Mouse (Mus musculus) embryo, embryonic 9.5 days (tissue): ENCODE measurements around the gene Cmc2.
A peak's percentile ranks its signal among the peaks of the same experiment; 100 is the strongest.

Experiments used
- DNase-seq: peaks from one replicate; pipeline ENCODE4 v3.0.0-alpha.2; 2017; ENCODE audit errors: extremely low spot score

The Cmc2 gene

DNA sequence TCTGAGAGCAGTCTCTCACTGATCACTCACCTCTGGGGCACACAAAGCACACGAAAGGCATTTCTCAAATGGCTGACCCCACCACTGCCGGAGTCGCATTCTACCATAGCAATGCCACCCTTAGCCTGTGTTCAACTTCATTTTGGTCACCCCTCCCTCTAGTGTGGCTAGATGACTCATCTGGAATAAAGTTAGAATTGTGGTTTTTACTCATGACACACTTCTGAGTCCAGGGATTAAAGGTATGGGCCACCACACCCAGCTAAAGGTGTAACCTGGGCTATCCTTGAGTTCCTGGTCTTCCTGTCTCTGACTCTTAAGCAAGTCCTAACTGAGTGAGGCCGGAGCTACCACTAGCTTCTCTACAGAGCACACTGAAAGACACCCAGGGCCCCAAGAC, 15.4 kb downstream of the Cmc2 start:
- no peak for DNase-seq

DNA sequence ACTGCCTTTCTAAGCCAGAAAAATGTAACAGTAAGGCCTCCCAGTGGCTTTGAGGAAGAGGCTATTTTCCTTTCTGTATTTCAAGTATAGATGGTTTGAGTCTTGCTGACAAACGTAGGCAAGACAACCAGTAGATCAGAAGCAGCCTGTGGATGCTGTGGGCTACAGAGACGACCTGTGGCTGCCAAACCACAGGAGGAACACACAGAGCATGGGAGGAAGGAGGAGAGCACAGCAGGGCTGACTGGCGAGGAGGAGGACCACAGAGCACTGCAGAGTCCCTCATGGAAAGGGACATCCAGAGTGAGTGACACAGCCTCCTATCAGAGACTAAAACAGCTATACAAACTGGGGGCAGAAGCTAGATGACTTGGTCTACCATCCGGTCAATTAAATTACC, 16.0 kb downstream of the Cmc2 start:
- no peak for DNase-seq

DNA sequence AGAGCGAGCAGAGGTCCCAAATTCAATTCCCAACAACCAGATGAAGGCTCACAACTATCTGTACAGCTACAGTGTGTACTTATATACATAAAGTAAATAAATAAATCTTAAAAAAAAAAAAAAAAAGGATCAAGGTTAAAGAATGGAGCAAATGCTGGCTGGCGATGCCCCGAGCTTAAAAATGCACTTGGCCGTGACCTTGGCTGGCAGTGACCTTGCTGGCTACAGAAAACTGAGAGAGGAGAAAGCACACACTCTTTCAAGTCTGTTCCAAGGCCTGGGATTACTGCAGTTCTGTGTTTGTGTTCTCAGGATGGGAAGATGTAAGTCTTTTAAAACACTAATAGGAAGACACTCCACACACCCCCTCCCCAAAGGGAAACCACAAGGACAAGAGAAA, 16.5 kb downstream of the Cmc2 start:
- DNase-seq, result no peak

DNA sequence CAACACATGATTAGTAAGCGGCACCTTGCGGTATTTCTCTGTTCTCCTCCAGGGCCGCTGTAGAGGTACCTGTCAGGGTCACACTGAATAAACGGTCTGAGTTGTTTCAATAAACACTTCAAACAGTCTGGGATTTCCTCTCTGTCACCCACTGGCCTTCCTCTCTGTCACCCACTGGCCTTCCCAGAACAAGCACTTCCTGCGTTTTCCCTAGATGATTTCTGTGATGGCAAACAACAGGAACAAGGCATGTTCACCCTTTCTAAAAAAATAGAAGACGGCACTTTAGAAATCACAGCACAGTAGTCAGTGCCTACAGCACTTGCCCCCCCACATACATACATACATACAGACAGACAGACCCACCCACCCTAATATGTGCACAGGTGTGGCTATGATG, 25.7 kb downstream of the Cmc2 start:
- no peak for DNase-seq

DNA sequence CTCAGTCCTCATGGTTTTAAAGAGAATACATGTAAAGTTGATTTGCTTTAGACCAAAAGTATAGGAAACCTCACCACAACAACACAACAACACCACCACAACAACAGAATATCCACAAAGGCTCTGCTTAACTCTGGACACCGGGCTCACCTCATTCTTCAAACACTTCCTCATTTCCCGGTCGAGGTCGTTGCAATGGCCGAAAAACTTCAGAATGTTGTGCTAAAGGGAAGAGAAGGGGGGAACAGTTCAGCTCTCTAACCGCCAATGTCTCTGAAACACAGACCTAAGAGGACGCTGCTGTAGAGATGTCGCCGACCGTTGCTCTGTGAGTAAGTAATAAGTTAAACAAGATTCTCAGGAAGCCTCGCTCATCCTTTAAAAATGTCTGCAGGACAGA, 27.3 kb downstream of the Cmc2 start:
- no peak for DNase-seq

DNA sequence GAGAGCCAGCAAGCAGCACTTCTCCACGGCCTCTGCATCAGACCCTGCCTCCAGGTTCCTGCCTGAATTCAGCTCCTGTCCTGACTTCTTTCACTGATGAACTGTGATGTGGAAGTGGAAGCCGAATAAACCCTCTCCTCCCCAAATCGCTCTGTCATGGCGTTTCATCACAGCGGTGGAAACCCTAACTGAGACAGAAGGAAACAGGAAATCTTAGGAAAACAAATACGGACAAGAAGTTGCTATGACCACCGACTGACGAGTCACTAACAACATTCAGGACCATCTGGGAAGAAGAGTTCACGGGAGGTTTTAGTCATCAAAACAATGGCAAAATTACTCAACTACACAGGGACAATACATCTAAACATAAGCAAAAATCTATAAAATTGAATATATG, 28.6 kb downstream of the Cmc2 start:
- no peak for DNase-seq

DNA sequence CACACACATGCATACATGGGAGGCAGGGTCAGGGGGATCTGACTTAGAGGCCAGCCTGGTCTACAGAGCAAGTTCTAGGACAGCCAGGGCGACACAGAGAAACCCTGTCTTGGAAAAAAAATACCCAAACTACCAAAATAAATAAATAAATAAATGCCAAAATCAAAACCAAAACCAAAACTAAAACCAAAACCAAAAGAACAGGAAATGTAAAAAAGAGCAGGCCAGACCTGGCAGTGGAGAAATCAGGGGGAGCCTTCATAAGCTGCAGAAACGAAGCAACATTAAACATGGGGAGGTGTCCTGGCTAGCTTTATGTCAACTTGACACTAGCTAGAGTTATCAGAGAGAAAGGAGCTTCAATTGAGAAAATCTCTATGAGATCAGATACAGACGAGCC, 29.1 kb downstream of the Cmc2 start:
- no peak for DNase-seq

DNA sequence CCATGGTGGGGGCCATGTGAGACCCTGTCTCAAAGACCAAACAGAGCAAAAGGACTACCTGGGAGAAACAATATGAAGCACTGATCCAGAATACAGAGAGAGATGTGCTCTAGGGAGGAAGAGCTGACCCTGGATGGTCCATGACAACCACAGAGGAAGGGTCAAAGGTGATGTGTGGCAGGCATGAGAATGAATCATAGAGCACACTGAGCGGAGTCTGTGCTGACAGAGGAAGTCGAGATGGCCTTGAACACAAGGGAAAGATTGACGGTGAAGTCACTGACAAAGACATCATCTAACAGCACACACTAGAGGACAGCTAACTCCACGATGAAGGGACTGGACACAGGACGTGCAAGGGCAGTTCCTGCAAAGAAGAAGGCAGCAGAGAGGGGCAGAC, 29.8 kb downstream of the Cmc2 start:
- no peak for DNase-seq

DNA sequence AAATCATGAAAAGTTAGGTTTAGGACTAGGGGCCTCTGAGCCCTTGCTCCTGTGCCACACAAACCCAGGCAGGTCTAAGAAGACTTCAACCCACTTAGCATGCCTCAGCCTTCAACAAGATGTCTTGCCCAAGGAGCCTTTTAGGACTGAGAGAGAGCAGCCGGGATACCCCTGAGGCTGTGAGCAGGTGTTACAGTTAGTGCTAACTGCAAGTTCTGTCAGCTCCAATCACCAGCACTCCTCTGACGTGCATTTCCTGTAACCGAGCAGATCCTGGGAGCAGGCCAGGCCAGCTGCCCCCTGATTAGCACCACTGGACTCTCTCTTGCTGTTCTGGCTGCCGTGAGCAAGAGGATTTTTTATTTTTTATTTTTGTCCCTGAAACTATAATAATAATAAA, 33.4 kb downstream of the Cmc2 start:
- DNase-seq, result no peak

DNA sequence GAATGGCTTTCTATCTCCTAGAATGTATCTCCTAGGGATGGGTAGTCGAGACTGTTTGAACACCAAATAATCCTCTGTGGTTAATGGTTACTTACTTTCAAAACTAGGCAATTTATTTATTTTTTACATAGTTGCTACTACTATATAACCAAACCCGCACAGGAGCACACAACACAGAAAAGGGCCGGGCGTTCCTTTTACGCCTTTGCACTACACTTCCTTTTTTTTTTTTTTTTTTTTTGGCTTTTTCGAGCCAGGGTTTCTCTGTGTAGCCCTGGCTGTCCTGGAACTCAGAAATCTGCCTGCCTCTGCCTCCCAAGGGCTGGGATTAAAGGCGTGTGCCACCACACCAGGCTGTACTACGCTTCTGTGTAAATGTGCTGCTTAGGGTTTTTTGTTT, 39.9 kb downstream of the Cmc2 start:
- no peak for DNase-seq

DNA sequence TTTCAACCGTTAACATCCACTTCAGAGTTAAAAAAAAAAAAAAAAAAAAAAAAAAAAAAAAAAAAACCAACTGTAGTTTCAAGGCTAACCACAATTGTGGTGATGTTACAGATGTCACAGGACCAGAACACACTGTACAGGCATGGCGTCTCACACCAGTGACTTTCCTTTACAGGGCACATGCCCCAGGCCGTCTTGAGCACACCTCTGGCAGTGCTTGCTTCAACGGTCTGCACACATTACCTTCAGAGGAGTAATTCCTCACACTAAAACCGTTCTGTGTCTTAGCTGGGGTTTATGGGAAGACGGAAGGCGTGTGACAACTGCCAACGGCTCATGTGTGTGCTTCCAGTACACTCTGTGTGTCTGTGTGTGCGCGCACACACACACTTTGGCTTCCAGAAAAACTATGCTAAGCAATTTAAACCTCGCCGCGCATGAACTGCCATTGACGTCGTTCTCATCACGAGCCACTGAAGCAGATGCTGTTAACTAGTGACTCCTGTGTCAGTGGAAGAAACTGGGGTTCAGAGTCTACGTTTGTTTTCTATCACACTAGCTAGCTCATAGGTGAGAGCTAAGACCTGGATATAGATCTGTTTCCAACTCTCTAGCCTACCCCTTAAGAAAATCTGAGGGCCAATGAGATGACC, 45.3 kb downstream of the Cmc2 start:
- no peak for DNase-seq

DNA sequence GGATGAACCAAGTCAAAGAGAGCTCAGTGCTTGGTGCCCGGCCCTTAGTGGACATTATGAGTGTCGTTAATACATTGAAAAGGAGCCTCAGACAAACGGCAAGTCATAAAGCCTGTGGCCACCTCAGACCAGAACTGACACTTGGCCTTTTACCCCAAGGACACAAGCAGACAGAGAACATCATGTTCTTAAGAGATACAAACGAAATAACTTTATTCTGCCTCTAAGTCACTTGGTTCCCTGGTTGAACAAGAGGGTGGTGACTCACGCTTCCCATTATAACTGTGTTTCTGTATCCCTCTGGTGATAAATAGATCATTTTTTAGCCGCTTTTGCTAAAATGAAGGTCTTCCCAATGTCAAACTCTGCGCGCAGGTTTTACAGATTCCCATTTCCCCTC, 47.3 kb downstream of the Cmc2 start:
- DNase-seq, result no peak

DNA sequence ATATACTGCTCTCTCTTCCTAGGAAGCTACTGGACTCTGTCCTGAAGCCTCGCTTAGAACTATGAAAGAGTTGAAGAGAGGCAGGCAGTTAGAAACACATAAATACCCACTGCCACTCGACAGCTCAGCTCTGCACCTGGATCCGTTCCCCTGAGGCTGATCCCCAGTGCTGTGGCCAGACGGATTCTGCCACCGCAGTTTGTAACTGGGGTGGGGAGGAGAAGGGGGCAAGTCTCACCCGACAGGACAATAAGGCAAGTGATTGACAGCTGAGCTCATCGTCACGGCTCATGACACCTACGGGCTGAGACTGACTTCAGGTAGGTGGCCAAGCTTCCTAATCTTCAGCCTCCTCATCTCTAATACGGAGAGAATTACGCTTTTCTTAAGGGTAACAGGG, 47.7 kb downstream of the Cmc2 start:
- DNase-seq, result no peak

DNA sequence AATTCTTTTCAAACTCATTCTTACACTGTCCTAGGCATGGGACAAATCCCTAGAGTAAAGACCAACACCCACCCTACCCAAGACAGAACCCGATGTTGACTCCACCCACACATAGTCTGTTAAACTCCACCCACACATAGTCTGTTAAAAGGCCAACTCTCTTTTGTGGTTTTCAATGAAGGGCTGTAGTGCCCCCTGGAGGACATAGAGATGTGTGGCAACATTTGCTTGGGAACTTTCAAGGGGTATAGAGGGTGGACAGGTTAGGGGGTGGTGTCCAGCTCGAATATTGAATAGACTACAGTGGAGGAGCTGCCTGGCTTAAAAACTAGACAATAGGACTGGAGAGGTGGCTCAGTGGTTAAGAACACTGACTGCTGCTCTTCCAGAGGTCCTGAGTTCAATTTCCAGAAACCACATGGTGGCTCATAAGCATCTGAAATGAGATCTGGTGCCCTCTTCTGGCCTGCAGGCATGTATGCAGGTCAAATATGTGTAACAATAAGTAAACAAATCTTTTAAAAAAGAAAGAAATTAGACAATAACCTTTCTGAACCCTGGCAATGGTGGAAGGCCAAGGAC, 48.4 kb downstream of the Cmc2 start:
- DNase-seq, result no peak

DNA sequence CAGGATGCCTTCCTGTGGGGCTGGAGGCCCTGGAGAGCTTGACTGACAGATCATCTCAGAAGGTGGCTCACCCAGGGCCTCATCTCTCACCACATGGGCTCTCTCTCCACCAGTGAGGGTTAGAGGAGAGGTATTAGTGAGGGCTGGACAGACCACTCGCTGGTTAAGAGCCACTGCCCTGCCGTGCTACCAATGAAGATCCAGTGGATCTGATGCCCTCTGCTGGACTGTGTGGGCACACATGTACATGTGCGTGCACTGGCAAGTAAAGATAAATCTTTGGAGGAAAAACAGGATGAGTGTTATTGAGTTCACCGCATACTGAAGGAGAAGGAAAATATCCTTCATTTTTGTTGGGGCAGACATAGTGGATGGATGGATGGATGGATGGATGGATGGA, 52.6 kb downstream of the Cmc2 start:
- DNase-seq, result peak; percentile 35

DNA sequence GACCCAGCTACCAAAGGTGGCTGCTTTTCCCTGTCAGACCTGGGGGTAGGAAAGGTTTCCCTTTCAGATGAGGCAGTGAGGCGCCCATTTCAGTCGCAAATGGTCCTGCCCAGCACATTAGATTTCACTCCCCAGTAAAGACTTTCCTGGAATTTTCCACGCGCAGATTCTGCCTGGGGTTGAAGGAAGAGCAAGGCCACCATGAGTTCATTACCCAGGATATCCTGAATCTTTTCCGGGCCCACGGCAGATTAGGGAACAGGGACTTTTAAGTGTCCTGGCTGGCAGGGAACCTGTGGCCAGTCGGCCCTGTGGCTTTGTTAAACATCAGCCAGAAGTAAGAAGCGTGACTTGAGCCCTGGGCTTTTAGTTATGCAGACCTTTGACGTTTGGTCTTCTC, 53.9 kb downstream of the Cmc2 start:
- no peak for DNase-seq

DNA sequence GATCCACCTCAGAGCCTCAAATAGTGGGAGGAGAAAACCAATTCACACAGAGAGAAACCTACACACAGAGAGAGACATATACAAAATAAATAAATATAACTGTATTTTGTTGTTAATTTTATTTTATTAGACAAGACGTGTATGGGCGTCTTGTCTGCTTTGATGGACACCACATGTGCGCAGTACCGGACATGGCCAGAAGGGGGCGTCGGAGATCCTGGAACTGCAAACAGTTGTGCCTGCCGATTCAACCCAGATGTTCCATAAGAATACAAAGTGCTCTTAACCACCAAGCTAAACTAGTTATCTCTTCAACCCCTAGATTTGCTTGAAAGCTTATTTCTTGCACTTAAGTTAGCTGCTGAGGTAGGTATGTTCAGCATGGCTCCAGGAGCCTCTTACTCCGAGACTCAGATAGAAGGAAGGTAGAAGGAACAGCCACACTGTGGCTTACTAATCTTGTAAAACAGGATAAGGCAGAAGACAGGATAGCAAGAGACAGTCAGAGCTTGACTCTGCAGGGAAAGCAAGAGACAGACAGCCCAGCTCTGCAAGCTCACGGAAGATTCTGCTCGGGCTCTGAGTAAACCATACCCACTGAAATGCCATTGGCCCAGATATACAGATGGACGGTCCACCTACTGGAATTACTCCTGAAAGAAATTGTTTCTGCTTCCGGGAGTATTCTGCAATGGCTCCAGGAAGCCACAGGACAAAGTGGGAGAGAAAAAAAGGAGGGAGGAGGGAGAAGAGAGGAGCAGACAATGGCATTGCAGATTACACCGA, 54.9 kb downstream of the Cmc2 start:
- peak; percentile 30 for DNase-seq

DNA sequence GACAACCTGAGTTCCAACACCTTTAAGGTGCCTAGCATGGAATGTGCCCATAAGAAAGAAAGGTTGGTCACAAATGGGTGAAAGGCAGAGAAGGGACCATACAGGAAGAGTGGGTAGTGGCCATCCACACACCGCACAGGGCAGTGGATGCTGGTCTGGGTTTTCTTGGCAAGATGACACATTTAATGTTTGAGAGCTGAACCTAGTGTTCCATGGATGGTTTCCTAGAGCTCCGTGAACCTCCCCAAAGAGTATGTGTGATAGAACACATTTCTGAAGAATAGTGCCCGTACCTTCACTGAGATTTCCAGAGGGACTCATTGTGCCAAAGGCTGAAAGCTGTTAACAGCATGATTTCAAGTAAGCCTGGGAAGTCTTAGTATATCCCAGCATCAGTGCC, 56.7 kb downstream of the Cmc2 start:
- DNase-seq, result no peak

DNA sequence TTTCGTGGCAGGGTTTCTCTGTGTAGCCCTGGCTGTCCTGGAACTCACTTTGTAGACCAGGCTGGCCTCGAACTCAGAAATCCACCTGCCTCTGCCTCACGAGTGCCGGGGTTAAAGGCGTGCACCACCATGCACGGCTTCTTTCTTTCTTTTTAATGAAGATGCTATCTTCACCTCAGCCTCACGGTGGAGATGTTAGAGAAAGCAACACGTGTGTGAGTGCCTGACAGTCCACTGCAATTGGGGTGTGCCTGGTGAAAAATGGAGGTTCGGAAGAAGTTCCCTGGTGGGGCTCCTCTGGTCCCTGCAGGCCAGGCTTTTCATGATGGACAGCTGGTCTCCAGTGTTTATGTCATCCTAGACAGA, 57.2 kb downstream of the Cmc2 start:
- DNase-seq, result no peak

DNA sequence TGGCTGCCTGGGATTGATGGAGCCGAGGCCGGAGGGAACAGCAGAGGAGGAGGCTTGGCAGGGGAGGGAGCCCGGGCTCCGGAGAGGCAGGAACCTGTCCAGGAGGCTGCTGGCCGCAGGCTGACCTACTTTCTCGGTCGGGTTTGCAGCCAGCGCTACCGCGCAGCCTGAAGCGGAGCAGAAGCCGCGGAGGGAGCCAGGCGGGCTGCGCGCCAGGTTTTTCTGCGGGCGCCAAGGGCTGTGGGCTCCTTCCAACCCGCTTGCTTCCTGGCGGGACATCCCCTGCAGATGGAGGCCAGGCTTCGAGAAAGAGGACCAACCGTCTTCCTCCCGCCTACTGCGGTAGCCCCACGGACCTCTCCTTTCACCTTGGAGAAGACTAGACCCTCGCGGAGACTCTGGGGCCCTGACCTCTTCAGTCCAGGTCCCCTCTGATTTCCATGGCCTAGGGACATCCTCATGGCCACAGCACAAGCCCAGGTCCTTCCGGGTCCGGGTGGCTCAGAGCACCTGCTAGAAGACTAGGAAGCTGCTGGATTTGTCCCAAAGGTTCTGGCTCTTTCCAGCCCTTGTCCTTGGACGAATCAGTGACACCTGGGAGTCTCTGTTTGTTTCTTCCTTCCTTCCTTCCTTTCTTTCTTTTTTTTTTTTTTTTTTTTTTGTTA, 57.8 kb downstream of the Cmc2 start:
- peak; percentile 45 for DNase-seq

DNA sequence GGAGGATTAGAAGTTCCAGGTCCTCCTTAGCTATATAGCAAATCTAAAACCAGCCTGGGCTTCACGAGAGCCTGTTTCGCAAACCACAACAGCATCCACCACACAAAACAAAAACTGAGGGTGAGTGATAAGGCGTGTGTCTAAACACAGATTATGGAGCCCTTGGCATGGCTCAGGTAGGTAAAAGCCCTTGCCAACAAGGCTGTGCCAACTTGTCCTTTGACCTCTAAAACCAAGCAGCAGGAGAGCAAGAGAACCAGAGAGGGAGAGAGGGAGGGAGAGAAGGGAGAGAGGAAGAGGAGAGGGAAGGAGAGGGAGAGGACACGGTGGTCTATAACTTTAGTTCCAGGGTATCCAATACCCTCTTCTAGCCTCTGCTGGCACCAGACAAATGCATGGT, 59.1 kb downstream of the Cmc2 start:
- DNase-seq, result no peak

DNA sequence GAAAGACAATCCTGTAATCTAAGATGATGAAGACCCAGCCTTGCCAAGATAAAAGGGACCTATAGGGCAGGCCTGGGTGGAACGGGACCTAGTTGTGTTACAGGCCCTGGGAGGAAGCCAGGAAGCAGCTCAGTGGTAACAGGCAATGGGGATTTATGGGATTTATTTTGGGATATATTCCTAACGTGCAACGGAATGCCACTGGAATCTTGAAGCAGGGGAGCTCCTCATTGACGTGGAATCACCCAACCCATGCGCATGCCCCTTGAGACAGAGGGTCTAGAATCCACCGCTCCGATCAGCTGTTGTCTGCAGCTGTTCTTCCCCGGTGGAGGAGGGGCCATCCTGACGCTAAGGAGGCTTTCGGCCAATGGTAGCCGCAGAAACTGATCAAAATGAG, 69.2 kb downstream of the Cmc2 start:
- no peak for DNase-seq

DNA sequence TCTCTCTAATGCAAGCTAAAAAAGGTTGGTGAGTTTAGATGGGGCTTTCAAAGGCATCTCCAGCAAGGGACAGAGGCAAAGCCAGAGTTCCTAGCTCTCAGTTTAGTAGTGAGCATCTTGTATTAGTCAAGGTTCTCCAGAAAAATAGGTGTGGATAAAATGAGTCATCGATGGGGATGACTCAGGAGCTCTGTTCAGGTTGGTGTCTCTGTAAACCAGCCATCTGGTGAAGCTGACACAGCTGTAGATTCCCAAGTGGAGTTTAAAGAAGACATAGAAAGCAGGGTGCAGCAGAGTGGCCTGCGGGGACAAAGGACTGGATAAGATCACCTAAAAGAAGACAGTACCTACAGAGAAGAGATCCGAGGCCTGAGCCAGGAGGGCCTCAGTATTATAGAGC, 73.2 kb downstream of the Cmc2 start:
- DNase-seq, result no peak
